Mouse (Mus musculus): Measurements from ENCODE around the gene Mrps9.
"Not testable (repeated sequence)": the region's sequence is repeated elsewhere in the genome, so short reads cannot be mapped to it uniquely, and the experiment has no call there.

Mrps9 gene

DNA sequence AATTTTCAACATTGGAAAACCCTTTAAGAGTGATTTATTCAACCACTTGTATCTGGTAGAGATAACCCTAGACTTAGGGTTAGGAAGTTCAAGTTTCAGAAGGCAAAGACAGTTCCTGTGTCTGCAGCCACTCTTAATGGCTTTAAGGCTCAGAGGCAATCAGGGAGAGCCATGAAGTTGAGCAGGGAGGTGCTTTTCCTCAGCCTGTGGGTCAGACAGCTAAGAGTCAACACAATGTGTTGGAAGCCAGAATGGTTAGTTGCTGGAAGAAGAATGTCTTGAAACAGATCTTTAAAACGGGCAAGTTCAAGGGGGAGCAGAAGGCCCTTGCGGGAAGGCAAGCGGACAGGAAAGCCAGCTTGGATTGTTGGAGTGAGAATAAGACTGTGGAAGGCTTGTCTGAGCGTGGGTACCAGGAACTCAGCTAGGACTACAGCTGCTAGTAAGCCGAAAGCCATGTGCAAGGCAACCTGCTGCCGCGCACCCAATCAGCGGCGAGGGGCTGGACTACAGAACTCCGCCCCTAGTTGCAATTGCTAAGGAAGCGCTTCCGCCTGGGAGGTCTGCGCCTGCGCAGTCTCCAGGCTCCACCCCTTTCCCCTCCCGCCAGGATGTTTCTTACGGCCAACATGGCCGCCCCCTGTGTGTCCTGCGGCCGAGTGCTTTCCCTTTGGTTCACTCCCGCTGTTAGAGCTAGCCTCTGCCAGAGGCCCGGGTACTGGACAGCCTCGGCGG, at the start of gene Mrps9:
Gene Mrps9, plus strand, starts transcription at position 571 of the 735 bp plus-strand sequence.
- DNase-seq (ENCODE audit: low spot score) = peak; percentile 98

DNA sequence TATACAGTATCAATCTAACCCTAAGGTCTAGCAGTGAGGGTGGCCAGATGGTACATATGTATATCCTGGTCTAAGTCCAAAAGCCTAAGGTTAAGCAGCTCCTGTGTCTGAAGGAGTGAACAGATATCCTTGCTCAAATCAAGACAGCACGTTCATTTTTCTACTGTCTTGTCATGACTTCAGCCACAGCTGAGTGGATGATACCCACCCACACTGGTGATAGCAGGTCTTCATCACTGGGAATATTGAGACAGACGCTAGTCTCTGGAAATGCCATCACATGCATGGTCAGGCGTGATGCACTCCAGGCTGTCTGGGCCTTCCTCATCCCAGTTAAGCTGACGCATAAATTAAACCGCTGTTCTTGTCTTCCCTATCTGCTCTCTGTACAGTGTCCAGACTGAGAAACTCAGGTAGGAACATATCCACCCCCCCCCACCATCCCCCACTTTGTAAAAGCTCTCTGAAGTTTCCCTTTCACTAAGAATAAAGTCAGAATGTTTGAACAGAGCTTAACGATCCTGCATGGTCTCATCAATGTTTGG, 37.7 kb upstream of the Mrps9 start:
- DNase-seq (ENCODE audit: low spot score) = no peak

DNA sequence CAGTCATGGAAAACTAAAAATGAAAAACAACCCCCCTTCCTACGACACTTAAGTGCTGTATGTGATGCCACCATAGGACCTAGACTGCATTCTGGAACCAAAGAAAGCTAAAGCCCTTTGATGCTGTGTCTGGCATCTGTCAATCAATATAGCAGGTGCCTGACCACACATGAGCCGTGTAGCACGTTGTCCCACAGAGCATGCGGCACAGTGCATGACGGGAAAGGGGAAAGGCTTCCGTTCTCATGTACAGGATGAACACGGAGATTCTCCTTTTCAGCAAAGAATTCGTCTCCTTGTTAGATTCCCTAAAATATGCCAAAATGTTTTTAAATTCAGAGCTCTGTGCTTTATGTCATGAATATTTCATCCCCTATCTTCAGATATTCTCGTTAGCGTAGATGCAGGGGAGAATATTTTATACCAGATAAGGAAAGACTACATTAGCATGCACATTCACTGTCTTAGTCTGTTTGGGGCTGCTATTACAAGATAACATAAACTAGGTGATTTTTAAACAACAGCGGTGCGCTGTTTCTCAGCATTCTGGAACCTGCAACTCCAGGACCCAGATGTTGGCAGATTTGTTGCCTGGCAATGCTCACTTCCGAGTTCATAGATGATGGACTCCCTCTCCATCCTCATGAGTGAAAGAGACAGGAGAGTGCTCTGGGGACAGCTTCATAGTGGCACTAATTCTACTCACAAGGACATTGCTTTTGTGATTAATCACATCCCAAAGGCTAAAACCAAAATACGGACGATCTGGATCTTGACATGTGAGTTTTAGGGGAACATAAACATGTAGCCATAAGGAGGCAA, 36.0 kb upstream of the Mrps9 start:
- DNase-seq (ENCODE audit: low spot score) = no peak

DNA sequence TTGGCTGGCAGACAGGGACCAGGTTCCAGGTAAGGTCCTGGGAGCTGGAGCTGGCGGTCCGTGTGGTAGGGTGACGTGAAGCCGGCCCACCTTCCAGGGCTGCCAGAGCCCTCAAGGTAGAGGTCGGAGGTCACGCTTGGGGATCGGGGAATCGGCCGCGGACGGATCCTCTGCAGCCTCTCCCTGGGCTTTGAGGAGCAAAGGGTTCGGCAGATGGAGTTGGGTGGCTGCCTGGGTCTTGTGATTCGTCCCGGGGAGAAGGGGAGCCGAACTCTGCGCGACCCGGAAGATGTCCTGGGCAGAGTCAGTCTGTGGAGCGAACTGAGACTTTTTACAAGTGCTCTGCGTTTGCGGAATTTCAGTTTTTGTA, 350 bp downstream of the Mrps9 start:
- DNase-seq (ENCODE audit: low spot score) = no peak

DNA sequence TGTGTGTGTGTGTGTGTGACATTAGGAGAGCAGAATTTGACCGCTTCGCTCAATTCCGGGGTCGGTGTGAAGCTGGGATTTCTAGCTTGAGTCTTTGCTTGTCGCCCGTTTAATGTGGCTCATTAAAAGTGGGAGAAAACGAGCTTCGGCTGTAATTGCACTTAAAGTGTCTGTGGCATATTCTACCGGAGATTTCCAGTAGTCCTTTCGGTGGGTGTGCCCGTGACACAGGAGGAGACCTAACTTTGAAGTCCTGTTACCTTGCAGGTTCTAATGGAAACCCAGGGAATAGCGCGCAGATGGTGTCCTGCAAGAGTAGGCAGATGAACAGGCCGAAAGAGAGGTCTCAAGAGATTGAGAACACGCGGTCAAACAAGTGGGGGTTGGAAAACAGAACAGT, 777 bp downstream of the Mrps9 start:
- DNase-seq (ENCODE audit: low spot score) = no peak

DNA sequence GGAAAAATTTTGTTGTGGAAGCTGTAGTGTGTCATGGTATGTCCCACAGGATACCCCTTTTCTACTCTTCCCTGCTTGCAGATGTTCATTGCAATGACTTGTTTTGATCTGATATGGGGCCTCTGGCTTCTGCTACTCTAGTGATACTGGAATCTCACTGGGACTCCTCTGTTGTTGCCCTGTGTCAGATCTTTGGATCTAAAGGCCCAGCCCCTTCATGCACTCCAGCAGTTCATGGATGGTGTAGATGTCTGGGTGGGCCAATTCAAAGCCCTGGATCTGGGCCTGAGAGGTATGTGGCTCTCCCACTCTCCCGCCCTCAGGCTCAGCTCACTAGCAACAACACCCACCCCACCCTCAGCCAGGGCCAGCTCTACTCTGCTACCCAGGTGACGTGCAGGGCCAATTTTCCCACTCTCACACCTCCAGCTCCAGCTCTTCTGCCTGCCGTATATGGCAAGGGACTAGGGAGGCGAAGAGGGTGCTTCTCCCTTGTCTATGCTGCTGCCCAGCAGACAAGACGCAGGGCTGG, 13.8 kb downstream of the Mrps9 start:
- no peak for DNase-seq (ENCODE audit: low spot score)

DNA sequence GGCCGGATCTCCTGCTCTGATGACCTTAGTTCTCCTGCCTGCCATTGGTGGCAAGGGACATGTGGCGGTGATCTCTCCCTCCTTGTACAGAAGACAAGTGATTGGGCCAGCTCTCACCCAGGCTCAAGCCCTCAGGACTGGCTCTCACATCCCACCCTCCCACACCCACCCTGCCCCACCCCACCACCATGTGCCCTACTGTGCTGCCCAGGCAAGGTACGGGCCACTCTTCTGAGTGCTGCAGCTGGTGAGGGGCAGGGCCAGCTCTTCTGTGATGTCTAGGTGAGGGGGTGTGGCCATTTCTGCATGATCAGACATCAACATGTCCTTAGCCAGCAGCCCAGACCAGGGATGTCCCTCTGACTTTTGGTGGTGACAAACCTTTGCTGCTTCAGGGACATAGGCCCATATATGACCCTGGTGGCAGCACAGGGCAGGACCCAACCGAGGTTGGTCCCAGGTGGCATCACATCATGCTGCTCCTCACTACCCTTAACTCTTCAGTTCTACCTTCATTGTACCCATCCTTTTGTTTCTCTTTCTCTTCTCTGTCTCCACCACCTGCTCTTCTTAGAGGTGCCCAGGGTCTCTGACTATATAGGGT, 14.4 kb downstream of the Mrps9 start:
- DNase-seq (ENCODE audit: low spot score) = no peak

DNA sequence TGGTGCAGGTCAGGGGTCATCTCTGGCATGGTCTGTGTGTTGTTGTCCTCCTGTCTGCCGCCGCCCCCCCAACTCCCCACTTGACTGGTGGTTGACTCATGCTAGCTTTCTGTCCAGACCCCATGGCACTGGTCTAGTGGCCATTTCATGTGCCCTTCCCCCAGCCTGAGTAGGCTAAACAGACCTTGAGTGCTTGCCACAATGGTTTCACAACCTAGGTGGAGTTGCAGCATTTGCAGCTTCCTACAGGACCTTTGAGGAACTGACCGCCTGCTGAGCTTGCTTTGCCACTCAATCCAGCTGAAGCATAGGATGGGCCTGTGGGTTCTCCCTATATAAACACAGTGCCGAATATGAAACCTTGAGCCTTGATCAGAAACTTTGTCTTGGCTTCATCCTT, 15.0 kb downstream of the Mrps9 start:
- DNase-seq (ENCODE audit: low spot score) = no peak

DNA sequence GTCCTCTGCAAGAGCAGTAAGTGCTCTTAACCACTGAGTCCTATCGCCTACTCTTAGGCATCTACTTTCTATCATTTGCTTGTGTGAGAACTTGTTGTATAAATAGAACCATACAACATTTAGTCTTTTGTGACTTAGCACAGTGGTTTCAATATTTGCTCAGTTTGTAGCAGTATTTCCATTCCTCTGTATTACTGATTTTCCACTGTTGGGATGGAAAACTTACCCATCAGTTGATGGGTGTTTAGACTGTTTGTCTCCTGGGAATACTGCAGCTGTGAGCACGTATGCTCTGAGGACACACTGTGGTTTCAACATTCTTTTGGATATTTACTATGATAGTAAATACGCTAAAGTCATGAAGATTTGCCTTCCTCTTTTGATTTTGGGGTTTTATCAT, 16.2 kb downstream of the Mrps9 start:
- no peak for DNase-seq (ENCODE audit: low spot score)

DNA sequence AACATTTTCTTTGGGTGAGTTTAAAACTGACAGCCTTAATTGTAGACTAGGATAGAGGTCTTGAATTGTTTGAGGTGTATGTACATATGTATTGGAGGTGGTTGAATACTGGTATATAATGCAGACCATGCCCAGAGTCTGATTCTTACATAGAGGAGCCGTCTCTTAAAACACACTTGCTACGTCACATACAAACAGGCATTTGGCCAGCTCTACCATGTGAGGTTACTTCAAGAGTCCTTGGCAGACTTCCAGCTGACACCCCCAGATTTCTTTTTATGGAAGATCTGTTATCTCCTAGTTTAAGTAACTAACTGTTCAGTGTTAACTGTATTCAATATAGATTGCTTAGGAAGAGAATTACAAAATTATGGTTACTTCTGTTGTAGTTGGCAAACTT, 23.1 kb downstream of the Mrps9 start:
- DNase-seq (ENCODE audit: low spot score) = no peak

DNA sequence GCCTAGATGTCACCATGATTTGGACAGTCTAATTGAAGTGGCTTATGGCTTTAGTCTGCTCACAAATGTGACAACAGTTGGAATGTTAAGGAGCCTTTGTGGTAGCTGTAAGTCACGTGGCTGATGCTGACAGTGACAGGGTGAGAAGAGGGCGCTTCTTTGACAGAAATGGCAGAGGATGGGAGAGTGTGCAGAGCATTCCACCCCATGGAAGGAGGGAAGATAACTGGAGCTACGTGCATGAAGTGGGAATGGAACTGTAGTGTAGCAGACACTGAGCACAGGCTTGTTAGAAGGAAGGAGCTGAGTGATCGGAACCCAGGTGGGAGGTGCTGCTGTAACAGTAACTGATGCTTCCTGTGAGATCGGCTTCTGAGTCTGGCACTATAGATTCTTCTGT, 24.2 kb downstream of the Mrps9 start:
- no peak for DNase-seq (ENCODE audit: low spot score)

DNA sequence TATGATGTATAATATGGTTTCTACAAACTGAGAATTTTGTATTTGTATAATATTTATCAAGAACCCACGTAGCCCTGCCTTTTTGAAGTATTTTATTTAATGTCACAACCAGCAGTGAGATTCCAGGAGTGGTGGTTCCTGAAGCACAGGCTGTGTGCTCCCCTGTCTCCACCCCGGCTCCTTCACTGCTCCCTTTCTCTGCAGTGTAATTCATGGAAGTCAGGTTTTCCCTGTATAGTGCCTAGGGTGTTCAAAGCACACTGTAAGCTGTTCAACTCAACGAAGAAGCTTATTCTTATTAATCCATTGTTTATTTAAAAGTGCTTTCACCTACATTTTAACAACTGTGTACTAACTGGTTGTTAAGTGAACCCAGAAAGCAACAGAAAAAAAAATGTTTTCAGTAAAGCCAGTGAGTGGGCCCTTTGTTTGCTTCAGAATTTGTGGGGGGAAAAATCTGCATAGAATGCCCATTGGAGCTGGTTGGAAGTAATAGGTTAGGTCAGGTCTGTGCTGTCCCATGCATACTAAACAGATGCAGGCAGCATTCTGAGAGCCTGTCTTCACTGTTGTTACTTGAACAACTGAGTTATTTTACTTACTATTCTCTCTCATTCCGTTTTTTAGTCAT, 25.5 kb downstream of the Mrps9 start:
- DNase-seq (ENCODE audit: low spot score) = no peak

DNA sequence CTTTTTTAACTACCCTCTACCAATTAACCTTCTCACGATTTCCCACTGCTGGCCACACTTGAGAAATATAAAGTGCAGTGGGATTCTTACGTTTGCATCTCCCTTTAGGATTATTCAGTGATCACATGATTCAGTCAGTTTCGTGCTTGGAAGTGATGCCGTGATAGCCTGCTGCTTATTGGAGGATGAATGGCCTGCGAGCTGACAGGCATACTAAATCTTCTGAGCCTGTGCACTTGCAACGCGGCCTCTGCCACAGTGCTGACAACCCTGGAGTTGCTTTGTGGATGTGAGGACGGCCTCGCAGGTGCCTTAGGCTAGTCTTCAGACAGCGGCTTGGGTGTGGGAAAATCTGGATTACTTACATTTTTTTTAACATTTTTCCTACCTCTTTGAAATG, 26.2 kb downstream of the Mrps9 start:
- no peak for DNase-seq (ENCODE audit: low spot score)

DNA sequence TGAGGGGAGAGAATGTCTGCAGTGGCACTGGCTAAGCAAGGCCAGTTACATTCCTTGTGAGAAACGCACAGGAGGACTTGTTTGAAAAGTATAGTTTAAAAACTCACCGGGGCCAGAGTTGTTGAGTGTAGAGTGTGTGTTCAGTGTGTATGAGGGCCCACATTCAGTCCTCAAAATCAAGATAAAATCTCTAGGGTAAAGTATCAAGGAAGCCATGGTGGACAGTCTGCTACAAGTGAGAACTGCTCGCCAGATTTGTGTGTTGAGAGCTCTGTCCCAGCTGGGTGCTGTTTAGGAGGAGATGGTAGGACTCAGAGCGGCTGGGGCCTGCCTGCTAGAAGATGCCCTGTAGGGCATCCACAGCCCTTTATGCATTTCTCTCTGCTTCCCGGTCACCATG, 27.8 kb downstream of the Mrps9 start:
- no peak for DNase-seq (ENCODE audit: low spot score)

DNA sequence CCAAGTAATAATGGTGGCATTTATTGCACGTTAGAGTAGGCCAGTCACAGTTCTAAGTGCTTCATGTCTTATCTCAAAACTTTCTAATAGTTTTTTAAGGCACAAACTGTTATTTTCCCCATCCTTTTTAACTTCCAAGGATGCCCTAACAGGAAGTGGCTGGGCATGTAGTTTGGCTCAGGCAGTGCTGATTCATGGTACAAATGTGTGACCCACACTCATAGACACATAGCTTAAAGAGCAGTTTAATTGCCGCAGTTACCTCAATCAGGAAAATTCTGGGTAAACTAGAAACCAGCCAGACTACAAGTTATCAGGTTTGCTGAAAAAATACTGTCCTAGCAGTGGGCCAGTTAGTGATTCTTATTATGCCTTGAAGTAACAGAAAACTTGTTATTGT, 31.2 kb downstream of the Mrps9 start:
- no peak for DNase-seq (ENCODE audit: low spot score)

DNA sequence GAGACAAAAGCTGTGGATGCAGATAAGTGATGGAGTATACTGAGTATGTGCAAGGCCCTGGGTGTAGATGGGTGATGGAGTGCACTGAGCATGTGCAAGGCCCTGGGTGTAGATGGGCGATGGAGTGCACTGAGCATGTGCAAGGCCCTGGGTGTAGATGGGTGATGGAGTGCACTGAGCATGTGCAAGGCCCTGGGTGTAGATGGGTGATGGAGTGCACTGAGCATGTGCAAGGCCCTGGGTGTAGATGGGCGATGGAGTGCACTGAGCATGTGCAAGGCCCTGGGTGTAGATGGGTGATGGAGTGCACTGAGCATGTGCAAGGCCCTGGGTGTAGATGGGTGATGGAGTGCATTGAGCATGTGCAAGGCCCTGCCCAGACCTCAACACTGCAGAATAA, 32.4 kb downstream of the Mrps9 start:
- not testable (repeated sequence) for DNase-seq (ENCODE audit: low spot score)

DNA sequence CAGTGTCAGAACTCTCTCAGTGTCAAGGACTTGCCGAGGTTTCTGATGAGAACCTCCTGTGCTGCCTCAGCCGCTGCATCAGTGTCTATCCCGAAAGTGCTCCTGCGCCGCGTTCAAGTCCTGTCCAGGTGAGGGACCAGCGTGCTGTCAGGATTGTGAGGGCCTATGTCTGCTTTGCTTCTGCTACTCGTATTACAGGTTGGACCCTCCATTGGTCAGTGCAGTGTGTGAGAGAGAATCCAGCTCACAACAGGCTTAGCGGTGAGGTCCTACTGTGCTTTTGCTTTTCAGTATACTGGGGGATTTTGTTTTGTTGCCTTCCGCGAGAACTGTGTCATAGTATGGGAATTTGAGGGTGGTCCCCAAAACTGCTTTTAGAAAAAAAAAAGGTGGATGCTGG, 36.8 kb downstream of the Mrps9 start:
- no peak for DNase-seq (ENCODE audit: low spot score)

DNA sequence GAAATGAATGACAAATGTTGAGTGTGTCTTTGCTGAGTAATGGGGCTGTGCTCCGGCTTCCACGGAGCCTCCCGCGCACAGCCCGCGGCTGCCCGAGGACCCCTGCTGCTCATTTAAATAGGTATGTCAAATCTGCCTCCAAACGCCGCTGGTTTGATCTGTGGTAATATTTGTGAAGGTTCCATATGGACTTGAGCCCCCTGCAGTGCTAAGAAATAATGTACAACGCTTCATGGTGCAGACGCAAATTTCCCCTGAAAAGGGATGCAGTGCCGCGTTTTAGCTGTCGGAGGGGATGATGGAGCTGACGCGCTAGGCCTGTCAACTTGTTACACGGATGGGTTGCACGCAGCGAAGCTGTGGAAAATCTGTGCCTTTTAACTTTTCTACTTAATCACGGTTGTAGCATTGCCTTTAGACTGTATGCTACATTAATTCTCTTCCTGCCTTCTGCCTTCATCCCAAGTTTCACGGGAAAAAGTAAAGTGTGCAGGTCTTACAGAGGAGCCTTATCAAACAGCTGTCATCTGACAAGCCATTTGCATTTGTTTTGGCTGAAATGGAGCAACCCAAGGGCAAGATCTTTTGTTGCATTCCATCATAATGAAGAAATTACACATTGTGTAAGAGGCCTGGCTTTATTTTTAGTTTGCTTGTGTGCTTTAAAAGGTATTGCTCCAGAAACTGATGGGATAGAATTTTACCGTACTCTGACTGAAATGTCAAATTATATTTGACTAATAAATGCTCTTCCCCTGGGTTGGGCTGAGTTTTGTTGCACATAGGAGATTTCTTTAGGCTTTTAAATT, 37.7 kb downstream of the Mrps9 start:
- no peak for DNase-seq (ENCODE audit: low spot score)

DNA sequence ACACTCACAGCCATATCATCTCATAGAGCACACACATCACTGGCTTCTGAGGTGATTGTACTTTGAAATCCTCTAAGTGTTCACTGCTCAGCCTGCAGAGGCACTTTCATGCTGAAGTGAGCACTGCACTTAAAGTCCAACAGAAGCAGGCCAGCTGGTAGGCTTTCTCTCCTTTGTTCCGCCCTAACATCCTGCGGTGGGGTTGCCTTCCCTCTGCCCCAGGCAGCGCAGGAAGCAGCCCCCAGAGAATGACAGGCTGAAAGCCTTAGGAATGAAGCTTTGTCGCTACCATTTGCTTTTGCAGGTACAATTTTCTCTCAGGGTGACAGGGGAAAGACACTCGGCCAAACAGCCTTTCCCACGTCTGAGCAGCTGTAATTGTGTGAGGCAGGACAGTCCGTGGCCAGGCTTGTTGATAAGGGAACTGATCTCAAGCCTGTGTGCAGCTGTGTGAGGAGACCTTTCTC, 38.4 kb downstream of the Mrps9 start:
- no peak for DNase-seq (ENCODE audit: low spot score)

DNA sequence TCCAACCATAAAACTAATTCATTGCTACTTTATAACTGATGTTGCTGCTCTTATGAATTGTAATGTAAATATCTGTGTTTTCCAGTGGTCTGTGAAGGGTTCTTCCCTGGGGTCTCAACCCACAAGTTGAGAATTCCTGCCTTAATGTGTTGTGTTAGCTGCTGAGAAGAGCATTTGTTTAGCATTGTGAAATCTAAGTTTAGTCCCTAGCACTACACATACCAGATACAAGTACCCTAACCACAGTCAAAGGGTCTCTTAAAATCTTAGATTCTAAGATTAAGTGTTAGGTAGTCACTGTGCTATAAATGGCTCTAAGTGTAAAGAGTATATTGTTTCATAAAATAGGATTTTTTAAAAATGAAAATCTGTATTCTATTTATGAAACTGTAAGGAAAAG, 43.7 kb downstream of the Mrps9 start:
- DNase-seq (ENCODE audit: low spot score) = no peak

DNA sequence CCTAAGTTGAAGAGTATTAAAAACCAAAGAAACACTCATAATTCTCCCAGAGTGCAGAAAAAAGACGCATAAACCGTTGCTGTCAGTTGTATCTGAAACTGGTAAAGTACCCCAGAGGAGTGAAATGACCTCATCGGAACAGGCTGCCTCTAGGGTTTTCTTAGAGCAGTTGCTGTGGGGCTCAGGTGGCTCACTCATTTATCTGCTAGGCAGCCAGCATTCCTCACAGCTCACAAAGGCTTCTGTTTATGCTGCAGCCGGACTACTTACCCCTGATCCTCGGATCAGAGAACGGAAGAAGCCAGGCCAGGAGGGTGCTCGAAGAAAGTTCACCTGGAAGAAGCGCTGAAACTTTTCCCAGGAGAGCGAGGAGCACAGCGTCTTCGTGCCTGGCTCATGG, 54.1 kb downstream of the Mrps9 start:
- no peak for DNase-seq (ENCODE audit: low spot score)

All from urinary bladder, postnatal 14 days (tissue).